Mouse (Mus musculus) layer of hippocampus, postnatal 36 days (tissue): ENCODE data around the gene Pcdh11x. TPM values are rescaled to one million over a fixed set of nuclear protein-coding genes. Genes with fewer than 3 reads are reported as not detected.

Experiments
- total RNA-seq, 2 experiments: library from RNA; stranded (reverse); gene quantifications; 2 replicates each; pipeline ENCODE4 v1.2.3; 2021

The Pcdh11x gene
- total RNA-seq, 2 experiments from 2014 or later = 7.0 to 7.9 TPM

Other genes with a start within 250 kb of the Pcdh11x start
- not detected for gene H2afb3, start 22.8 kb downstream of the Pcdh11x start, total RNA-seq